Mouse (Mus musculus): ENCODE results near the gene Zmat5. TPM values are rescaled to one million over a fixed set of nuclear protein-coding genes. Genes with fewer than 3 reads are reported as not detected.

Zmat5 gene
- total RNA-seq, 1 experiment from 2014 or later, result 4.7 TPM

Other genes starting within 250 kb of the Zmat5 start
- gene Mtmr3, start 109.8 kb upstream of the Zmat5 start, total RNA-seq (2017), result 60.3 and 93.3 TPM in 2 replicates
- not detected in 2 replicates for gene Gm11032, start 84.6 kb upstream of the Zmat5 start, total RNA-seq (2017)
- 22.8 and 31.4 TPM in 2 replicates for gene Ascc2, start 66.9 kb upstream of the Zmat5 start, total RNA-seq (2017)
- 23.9 and 115 TPM in 2 replicates for gene Uqcr10, start 336 bp upstream of the Zmat5 start, total RNA-seq (2017)
- gene Cabp7, start 42.1 kb downstream of the Zmat5 start, total RNA-seq (2017), result not detected in 2 replicates
- gene Nf2, start 144.9 kb downstream of the Zmat5 start, total RNA-seq (2017), result 52.9 and 80.7 TPM in 2 replicates
- 20.9 and 34.7 TPM in 2 replicates for gene Nipsnap1, start 169.3 kb downstream of the Zmat5 start, total RNA-seq (2017)
- gene Thoc5, start 190.6 kb downstream of the Zmat5 start, total RNA-seq (2017), result 43.1 and 49.8 TPM in 2 replicates
- gene Nefh, start 243.4 kb downstream of the Zmat5 start, total RNA-seq (2017), result 11.9 and 19.6 TPM in 2 replicates

Data from hematopoietic stem cell, adult 5-6 weeks (primary cell).